Mouse (Mus musculus): ENCODE measurements at regions not wholly inside any gene's neighbourhood (a gene's known extent, or its start where the extent isn't known, plus 50 kb on each side); places are given as distances from the start of the nearest gene placed in this dataset.

- no peak for TF ChIP-seq POLR2A (IDR thresholded peaks at IDR 0.05; ENCODE audit: borderline replicate concordance, low read depth, low read length)
- TF ChIP-seq CTCF (IDR thresholded peaks at IDR 0.05; ENCODE audit: low read depth, low read length) = no peak
Observed at GRCm38 (mm10) chr13:5425491-5426232, 435.6 kb upstream of the Klf6 start.

Measured in bone marrow macrophage, adult 2 months (primary cell).